Mouse (Mus musculus) colon, adult 2 months (tissue): ENCODE results near the gene Stxbp1. TPM values are rescaled to one million over a fixed set of nuclear protein-coding genes. Genes with fewer than 3 reads are reported as not detected.

Experiments
- polyA plus RNA-seq: library from polyadenylated mRNA; depleted of rRNA; stranded (reverse); fragments of >200 nt; gene quantifications from 2 replicates; pipeline ENCODE4 v1.2.3, GENCODE M21; 2012; rRNA removed

The Stxbp1 gene
- polyA plus RNA-seq, result 14.9 and 17.9 TPM in 2 replicates

GRCm38 (mm10) chr2:32846805-32847467 is at the start of gene Stxbp1:
TSS of gene Stxbp1 (minus strand) at chr2:32847245.

DNA sequence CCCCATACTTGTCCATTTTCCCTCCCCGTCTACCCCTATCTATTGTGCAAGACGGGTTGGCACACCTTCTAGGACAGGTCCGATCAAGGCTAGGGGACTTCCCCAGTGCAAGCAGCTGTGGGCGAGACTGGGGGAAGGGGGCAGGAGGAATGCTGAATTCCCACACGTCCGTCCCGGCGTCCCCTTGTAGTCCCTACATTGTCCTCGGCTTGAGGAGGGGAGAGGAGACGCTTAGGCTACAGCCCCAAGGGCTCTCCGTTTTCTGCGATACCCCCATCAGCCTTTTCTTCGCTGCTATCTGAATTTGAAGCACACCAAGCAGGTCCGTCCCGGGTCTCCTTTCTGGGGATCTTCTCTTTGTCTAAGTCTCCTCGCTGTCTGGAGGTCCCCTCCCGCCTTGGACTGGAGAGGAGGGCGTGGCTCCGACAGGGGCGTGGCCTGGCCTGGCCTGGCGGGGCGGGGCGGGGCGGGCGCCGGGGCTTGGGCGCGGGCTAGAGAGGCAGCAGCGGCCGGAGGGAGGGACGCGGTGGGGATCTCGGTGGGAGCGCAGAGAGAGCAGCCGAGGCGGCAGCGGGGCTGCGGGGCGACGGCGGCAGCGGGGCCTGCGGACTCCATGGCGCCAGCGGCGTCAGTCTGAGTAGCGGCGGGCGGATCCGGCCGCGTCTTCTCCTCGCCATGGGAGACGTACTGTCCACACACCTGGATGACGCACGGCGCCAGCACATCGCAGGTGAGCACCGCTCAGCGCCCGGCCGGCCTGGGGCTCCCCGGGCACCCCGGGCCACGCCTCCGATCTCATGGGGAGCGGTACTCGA is 28.8 kb upstream of the Stxbp1 start, which contains the start of gene Fam129b:
Gene Fam129b (plus strand): TSS at position 440 of the 815 bp plus-strand sequence.

GRCm38 (mm10) chr2:32784048-32784681 is 62.9 kb downstream of the Stxbp1 start, which contains the start of gene Cfap157:
TSS of gene Cfap157 (minus strand) at chr2:32784428.

DNA sequence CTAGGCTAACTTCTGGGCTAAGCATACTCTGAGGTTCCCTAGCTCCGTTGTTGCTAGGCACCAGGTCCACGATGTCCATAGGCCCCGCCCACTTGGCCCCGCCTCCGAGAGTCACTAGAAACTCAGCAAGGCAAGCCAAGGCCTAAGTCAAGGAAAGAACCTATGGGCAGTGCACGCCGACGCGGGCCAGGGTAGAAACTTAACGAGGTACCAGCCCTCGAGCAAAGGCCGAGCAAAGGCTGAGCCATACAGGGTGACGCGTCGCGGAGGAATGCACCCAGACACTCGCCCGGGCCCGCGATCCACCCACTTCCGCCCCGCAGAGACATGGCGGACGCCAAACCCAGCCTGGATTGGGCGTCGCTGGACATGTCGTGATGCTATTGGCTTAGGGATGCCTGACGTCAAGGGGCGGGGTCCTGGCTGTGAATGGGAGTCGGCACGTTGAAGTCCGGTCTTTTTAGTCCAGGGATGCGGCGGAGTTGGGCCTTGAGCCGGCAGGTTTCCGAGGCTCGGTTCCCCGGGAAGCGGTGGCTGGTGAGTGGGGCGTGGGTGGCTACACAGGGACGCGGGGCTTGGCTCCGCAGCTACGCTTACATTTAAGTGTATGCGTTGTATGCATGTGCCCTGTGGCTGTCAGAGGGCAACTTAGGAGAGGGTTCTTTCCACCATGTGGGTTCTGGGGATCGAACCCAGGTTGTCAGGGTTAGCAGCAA is 71.5 kb downstream of the Stxbp1 start, which contains the start of the genes Ttc16 and Ptrh1:
Gene Ttc16 (minus strand): TSS at position 275 of the 716 bp plus-strand sequence.
Gene Ptrh1 (plus strand): TSS at position 428 of the 716 bp plus-strand sequence.

DNA sequence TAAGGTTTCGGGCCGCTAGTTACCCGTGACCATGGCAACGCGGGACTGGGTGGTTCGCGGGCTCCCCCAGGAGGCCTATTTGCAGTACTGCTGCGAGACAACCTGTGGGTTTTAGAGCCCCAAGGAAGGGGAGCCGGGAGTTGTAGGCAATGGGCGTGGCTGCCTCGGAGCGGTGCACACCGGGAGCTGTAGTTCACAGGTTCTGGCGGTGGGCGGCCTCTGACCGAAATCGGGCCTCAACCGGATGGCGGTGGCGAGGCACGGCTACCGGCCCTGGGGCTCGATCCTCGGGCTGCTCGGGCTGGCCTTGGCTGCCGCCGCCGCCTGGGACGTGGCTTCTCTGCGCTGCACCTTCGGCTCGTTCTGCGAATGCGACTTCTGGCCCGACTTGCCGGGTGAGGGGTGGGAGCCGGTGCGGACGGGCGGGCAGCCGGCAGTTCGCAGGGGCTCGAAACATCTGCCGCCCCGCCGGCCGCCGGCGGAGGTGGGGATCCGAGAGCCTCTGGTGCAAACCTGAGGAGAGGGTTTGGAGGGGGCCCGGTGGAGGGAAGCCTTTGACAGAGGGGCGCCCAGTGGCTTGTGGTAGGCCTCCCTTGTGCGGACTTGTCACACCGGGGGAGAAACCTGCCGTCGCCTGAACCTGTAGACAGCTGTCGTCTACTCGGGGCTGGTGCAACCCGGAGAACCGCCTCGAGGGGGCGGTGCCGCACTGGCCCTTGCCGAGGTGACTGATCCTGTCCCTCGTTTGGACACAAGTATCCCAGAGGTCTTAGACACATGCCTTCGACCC is 89.8 kb downstream of the Stxbp1 start, which contains the start of gene Tor2a:
Gene Tor2a (plus strand): TSS at position 179 of the 790 bp plus-strand sequence.

DNA sequence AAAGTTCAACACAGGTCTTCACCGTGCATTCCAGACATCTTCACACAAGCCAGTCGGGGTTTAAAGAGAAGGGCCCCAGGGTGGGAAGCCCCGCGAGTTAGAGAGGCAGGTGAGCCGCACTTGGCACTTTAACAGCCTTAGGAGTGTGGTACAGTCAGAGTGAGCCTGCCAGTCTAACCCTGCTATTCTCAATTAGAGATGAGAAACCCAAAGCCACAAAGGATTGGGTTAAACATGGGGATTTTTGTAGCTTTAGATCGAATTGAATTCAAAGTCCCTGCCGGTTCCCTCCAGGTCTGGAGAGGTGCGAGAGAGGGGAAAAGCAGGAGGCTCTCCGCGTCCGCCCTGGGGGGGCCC is 106.2 kb downstream of the Stxbp1 start, which contains the start of gene 6330409D20Rik:
Gene 6330409D20Rik (minus strand): TSS at position 101 of the 357 bp plus-strand sequence.

Other genes starting within 250 kb of the Stxbp1 start
- gene St6galnac6, start 247.5 kb downstream of the Stxbp1 start, polyA plus RNA-seq, result 1,674 and 1,690 TPM in 2 replicates
- gene Ak1, start 225.5 kb downstream of the Stxbp1 start, polyA plus RNA-seq, result 13.3 and 16.6 TPM in 2 replicates
- 66.6 and 72.0 TPM in 2 replicates for gene Eng, start 200.7 kb downstream of the Stxbp1 start, polyA plus RNA-seq
- 66.9 and 67.1 TPM in 2 replicates for gene Fpgs, start 143.1 kb downstream of the Stxbp1 start, polyA plus RNA-seq
- 110 and 111 TPM in 2 replicates for gene Cdk9, start 134.2 kb downstream of the Stxbp1 start, polyA plus RNA-seq
- 12.3 and 15.6 TPM in 2 replicates for gene Sh2d3c, start 126.2 kb downstream of the Stxbp1 start, polyA plus RNA-seq
- gene 6330409D20Rik, start 106.2 kb downstream of the Stxbp1 start, polyA plus RNA-seq, result not detected in 2 replicates
- 106 and 146 TPM in 2 replicates for gene Tor2a, start 90.0 kb downstream of the Stxbp1 start, polyA plus RNA-seq
- 0.50 and 0.93 TPM in 2 replicates for gene Ttc16, start 71.6 kb downstream of the Stxbp1 start, polyA plus RNA-seq
- 55.8 and 75.5 TPM in 2 replicates for gene Ptrh1, start 71.5 kb downstream of the Stxbp1 start, polyA plus RNA-seq
- not detected in 2 replicates for gene Cfap157, start 62.8 kb downstream of the Stxbp1 start, polyA plus RNA-seq
- gene Fam129b, start 28.9 kb upstream of the Stxbp1 start, polyA plus RNA-seq, result 64.1 and 85.2 TPM in 2 replicates
- 321 and 410 TPM in 2 replicates for gene Rpl12, start 114.3 kb upstream of the Stxbp1 start, polyA plus RNA-seq
- gene Lrsam1, start 114.4 kb upstream of the Stxbp1 start, polyA plus RNA-seq, result 17.5 and 21.1 TPM in 2 replicates
- gene Slc2a8, start 134.8 kb upstream of the Stxbp1 start, polyA plus RNA-seq, result 65.1 and 86.0 TPM in 2 replicates